Mouse (Mus musculus) stomach, embryonic 14.5 days (tissue): ENCODE data around the gene Tenm4. TPM values are rescaled to one million over a fixed set of nuclear protein-coding genes. Genes with fewer than 3 reads are reported as not detected.
A peak's percentile ranks its signal among the peaks of the same experiment; 100 is the strongest.

Experiments
- ATAC-seq: fragments of 200-750 bp; cut with Nextera tagmentation; 2 replicates; pipeline ENCODE4 v1.8.0; 2017; ENCODE audit warnings: low read depth, moderate TSS enrichment; ENCODE audit not compliant: insufficient number of reproducible peaks, insufficient read depth, low FRiP score
- H3K27ac ChIP-seq: fragments of 300-500 bp; sonication (generic); 2 replicates; pipeline ENCODE4 v1.5.1; 2014; ENCODE audit warnings: mild to moderate bottlenecking, low read length, moderate library complexity, mixed read lengths
- H3K27me3 ChIP-seq: fragments of 300-500 bp; sonication (generic); 2 replicates; pipeline ENCODE4 v1.6.1; 2014; ENCODE audit warnings: low read length, control low read depth, mixed read lengths; ENCODE audit not compliant: control insufficient read depth, insufficient read depth
- H3K36me3 ChIP-seq: fragments of 300-500 bp; sonication (generic); 2 replicates; pipeline ENCODE4 v1.6.1; 2014; ENCODE audit warnings: mild to moderate bottlenecking, control low read depth, low read length, moderate library complexity, mixed read lengths; ENCODE audit not compliant: control insufficient read depth, insufficient read depth
- H3K4me1 ChIP-seq: fragments of 300-500 bp; sonication (generic); 2 replicates; pipeline ENCODE4 v1.6.1; 2014; ENCODE audit warnings: low read length, control low read depth, mixed read lengths; ENCODE audit not compliant: control insufficient read depth, insufficient read depth
- H3K4me2 ChIP-seq: fragments of 300-500 bp; sonication (generic); replicated peaks from 2 replicates; pipeline ENCODE4 v1.6.1; 2014; ENCODE audit warnings: low read depth, low read length, control low read depth
- H3K4me3 ChIP-seq: fragments of 300-500 bp; sonication (generic); 2 replicates; pipeline ENCODE4 v1.5.1; 2014; ENCODE audit warnings: low read depth, low read length, control low read depth
- H3K9ac ChIP-seq: fragments of 300-500 bp; sonication (generic); replicated peaks from 2 replicates; pipeline ENCODE4 v1.6.1; 2014; ENCODE audit warnings: low read depth, mild to moderate bottlenecking, control low read depth, low read length, moderate library complexity, mixed read lengths
- H3K9me3 ChIP-seq: fragments of 300-500 bp; sonication (generic); 2 replicates; pipeline ENCODE4 v1.6.1; 2016; ENCODE audit warnings: low read depth, low read length, control low read depth; ENCODE audit not compliant: control insufficient read depth
- WGBS: fragments of 180-500 bp; shearing (Covaris S2); extraction: QIAGEN DNeasy Blood & Tissue Kit; methylation state at CpG from one replicate; pipeline ENCODE4 v1.1.7; 2014; 5-methylcytosine and 5-hydroxymethylcytosine counted together
- polyA plus RNA-seq: library from polyadenylated mRNA; unstranded; fragments of >200 nt; fragmentation: Nextera tagmentation; extraction: Ambion mirVana; gene quantifications from 2 replicates; pipeline ENCODE4 v1.2.1, GENCODE M21; 2014

Tenm4 gene
- polyA plus RNA-seq, 1 experiment from 2014 or later = 28.8 TPM

- ATAC-seq = 0 out of 2 replicates have a peak, but pooled peaks have one; percentile 10
- H3K4me1 ChIP-seq = peaks cover 38% of the 10 kb centered on the region
Measured at GRCm38 (mm10) chr7:96661352-96662169, 490.5 kb downstream of the Tenm4 start.

GRCm38 (mm10) chr7:96663336-96663735, 492.3 kb downstream of the Tenm4 start:
- Histone ChIP-seq H3K4me1 (peaks cover 27% of the 10 kb centered on the region), H3K27me3 (no peaks in the 10 kb centered on the region), H3K9ac (no peak overlapping the region), H3K9me3 (no peaks in the 10 kb centered on the region), H3K4me2 (no peak overlapping the region), H3K36me3 (no peaks in the 10 kb centered on the region), H3K4me3 (no peak overlapping the region), H3K27ac (no peak overlapping the region)
- ATAC-seq = no peak
- 65% methylated on average over 7 of the region's 7 CpGs for WGBS

More at GRCm38 (mm10) chr7:96661352-96662169, 490.5 kb downstream of the Tenm4 start:
- Histone ChIP-seq H3K9ac (no peak overlapping the region), H3K4me2 (no peak overlapping the region), H3K4me3 (no peak overlapping the region), H3K36me3 (no peaks in the 10 kb centered on the region), H3K27me3 (no peaks in the 10 kb centered on the region), H3K27ac (peak overlapping the region; percentile 48; the same call in 1 of the 2 replicates), H3K9me3 (no peaks in the 10 kb centered on the region)
- 40% methylated on average over 12 of the region's 12 CpGs for WGBS

DNA sequence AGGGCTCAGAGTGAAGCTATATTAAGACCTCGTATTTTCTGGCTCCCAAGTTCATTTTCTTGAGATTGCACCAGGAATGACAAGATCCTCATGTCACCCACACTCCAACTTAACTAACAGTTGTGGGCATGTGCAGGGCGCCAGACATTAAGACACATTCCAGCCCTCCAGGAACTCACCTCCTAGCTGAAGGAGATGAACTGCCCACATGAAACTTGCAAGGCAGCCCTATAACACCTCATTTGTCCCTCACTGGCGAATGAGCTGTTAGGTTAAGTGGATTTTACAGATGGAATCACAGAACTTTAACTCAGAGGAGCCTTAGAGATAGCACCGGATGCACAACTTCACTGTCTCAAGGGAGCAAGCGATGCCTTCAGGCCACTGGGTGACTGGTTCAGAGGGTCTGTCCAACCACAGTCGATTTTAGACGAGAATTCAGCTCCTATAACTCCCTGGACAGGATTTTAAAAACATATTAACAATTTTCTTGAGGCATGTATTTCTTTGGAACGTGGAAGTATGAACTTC, 495.4 kb downstream of the Tenm4 start:
- Histone ChIP-seq H3K27ac (no peak overlapping the region), H3K4me3 (no peak overlapping the region), H3K4me2 (no peak overlapping the region), H3K36me3 (no peaks in the 10 kb centered on the region), H3K9me3 (no peaks in the 10 kb centered on the region), H3K9ac (no peak overlapping the region), H3K27me3 (no peaks in the 10 kb centered on the region), H3K4me1 (peaks cover 16% of the 10 kb centered on the region)
- WGBS = 71% methylated on average over 8 of the region's 8 CpGs
- ATAC-seq = no peak

DNA sequence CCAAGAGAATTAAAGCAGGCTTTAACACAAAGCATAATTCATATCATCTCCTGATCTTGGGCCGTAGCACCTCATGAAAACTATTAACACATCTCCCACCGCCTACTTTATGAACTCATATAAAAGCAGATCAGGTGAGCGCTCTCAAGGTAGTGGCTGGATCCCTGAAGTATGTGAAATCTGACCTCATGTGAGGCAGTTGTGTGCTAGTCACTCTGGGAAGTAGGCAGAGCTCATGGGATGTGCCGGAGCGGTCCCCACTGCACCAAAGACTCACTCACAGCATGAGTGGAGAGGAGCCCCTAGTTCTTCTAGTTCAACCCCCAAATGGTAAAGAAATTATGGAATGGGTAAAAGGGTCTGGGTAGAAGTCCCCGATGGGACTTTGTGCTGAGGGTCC, 496.6 kb downstream of the Tenm4 start:
- WGBS = 81% methylated on average over 6 of the region's 6 CpGs

DNA sequence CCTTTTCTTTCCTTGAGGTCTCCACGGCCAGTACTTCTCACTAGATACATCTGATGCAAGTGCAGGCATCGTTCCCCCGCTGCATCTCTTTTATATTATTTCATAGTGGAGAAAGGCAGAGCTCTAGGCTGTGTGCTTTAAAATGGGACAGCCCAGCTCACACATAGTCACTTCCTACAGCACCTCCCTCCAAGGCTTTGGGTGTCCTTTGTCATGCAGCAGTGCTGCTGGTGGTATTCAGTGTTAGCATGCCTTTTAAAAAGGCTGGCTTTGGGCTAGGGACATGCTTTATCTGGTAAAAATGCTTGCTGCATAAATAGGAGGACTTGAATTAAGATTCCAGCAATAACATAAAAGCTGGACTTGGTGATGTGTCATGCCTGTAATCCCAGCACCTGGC, 499.0 kb downstream of the Tenm4 start:
- Histone ChIP-seq H3K9ac (no peak overlapping the region), H3K27ac (no peak overlapping the region), H3K36me3 (no peaks in the 10 kb centered on the region), H3K4me3 (no peak overlapping the region), H3K4me1 (peaks cover 5% of the 10 kb centered on the region; the same call in 1 of the 2 replicates), H3K9me3 (no peaks in the 10 kb centered on the region), H3K4me2 (no peak overlapping the region), H3K27me3 (no peaks in the 10 kb centered on the region)
- no peak for ATAC-seq
- 96% methylated on average over 3 of the region's 3 CpGs for WGBS

More for the DNA sequence above, 496.6 kb downstream of the Tenm4 start:
- ATAC-seq = no peak
- Histone ChIP-seq H3K4me2 (no peak overlapping the region), H3K27ac (no peak overlapping the region), H3K36me3 (no peaks in the 10 kb centered on the region), H3K9ac (no peak overlapping the region), H3K4me3 (no peak overlapping the region), H3K27me3 (no peaks in the 10 kb centered on the region), H3K4me1 (peaks cover 13% of the 10 kb centered on the region; the same call in 1 of the 2 replicates), H3K9me3 (no peaks in the 10 kb centered on the region)

DNA sequence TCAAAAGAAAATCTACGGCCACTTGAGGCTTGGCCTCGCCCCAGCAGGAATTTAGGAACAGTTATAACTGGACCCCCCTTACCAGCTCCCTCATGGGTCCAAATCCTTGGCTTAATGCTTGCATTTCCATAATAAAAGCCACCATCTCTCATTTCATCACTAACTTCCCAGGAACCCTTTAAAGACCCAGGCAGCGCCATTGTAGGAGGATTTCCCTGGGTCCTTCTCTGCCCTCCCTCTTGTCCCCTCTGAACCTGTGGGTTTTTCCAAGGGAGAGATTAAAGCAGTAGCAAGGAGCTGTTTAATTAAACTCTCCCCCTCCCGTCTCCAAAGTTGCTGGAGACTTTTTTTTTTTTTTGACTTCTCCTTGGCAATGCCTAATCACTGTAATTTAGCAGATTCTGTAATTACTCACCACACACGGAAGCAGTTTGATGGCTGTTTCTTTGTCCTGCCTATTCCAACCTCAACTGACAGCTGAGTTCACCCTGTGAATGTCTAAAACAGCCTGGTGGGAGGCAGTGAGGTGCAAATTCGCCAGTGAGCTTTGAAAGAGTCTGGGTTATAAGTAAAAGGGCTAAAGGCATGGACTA, 501.4 kb downstream of the Tenm4 start:
- no peak for ATAC-seq
- H3K36me3 ChIP-seq = no peaks in the 10 kb centered on the region
- H3K27me3 ChIP-seq = no peaks in the 10 kb centered on the region
- H3K4me2 ChIP-seq = no peak overlapping the region
- no peak overlapping the region for H3K27ac ChIP-seq
- no peaks in the 10 kb centered on the region for H3K9me3 ChIP-seq
- H3K4me1 ChIP-seq = peaks cover 12% of the 10 kb centered on the region; the same call in 1 of the 2 replicates
- 38% methylated on average over 6 of the region's 6 CpGs for WGBS
- no peak overlapping the region for H3K9ac ChIP-seq
- no peak overlapping the region for H3K4me3 ChIP-seq

- Histone ChIP-seq H3K9ac (no peak overlapping the region), H3K27me3 (no peaks in the 10 kb centered on the region), H3K4me3 (no peak overlapping the region), H3K9me3 (no peaks in the 10 kb centered on the region), H3K4me2 (no peak overlapping the region), H3K36me3 (no peaks in the 10 kb centered on the region), H3K27ac (no peak overlapping the region), H3K4me1 (peaks cover 11% of the 10 kb centered on the region; the same call in 1 of the 2 replicates)
- no peak for ATAC-seq
- WGBS = 27% methylated on average over 2 of the region's 2 CpGs
Measured at GRCm38 (mm10) chr7:96677082-96677481, 506.0 kb downstream of the Tenm4 start.

- Histone ChIP-seq H3K4me3 (no peak overlapping the region), H3K4me2 (no peak overlapping the region), H3K27ac (no peak overlapping the region), H3K9ac (no peak overlapping the region), H3K27me3 (no peaks in the 10 kb centered on the region), H3K36me3 (no peaks in the 10 kb centered on the region), H3K4me1 (peaks cover 8% of the 10 kb centered on the region; the same call in 1 of the 2 replicates), H3K9me3 (no peaks in the 10 kb centered on the region)
- WGBS = 85% methylated on average over 4 of the region's 4 CpGs
- no peak for ATAC-seq
Measured at GRCm38 (mm10) chr7:96678236-96678635, 507.2 kb downstream of the Tenm4 start.
